Mouse (Mus musculus) CH12.LX (cell line): ENCODE data around the gene Kcnk6. TPM values are rescaled to one million over a fixed set of nuclear protein-coding genes. Genes with fewer than 3 reads are reported as not detected.

ENCODE experiments used
- DNase-seq: peaks from one replicate; pipeline ENCODE4 v3.0.0-alpha.2; 2013; ENCODE audit errors: extremely low read depth
- H3K27ac ChIP-seq: 2 replicates; pipeline ENCODE4 v1.5.1; 2012; ENCODE audit warnings: low read depth, mild to moderate bottlenecking, control low read depth, moderate library complexity; ENCODE audit not compliant: insufficient read depth
- H3K27me3 ChIP-seq: replicated peaks from 2 replicates; pipeline ENCODE3; 2012; ENCODE audit warnings: inconsistent platforms
- H3K36me3 ChIP-seq, 2 experiments: replicated peaks in 1 of 2; 2 replicates each; pipeline versions ENCODE3 to v1.6.1; 2012; ENCODE audit warnings: inconsistent platforms in 1 of 2, low read length in 1 of 2, mild to moderate bottlenecking in 1 of 2, mixed read lengths in 1 of 2, moderate library complexity in 1 of 2; ENCODE audit not compliant: control insufficient read depth in 1 of 2, insufficient read depth in 1 of 2
- H3K4me1 ChIP-seq, 2 experiments: 2 replicates each; pipeline ENCODE4 v1.6.1; 2012; ENCODE audit warnings: inconsistent platforms in 1 of 2, moderate library complexity in 1 of 2; ENCODE audit not compliant: insufficient read depth in 2 of 2, control insufficient read depth in 1 of 2
- H3K4me2 ChIP-seq: 2 replicates; pipeline ENCODE4 v1.6.1; 2012; ENCODE audit warnings: low read depth, mild to moderate bottlenecking, control low read depth; ENCODE audit not compliant: poor library complexity, insufficient read depth, severe bottlenecking
- H3K4me3 ChIP-seq, 3 experiments: fragments of 150-350 bp in 1 of 3; sonication (generic) in 1 of 3; replicated peaks in 1 of 3; 2 replicates each; pipeline versions ENCODE3 to v1.5.1; 2011 to 2012; ENCODE audit warnings: low read depth in 2 of 3, low read length in 2 of 3, mild to moderate bottlenecking in 2 of 3, moderate library complexity in 2 of 3, control low read depth in 1 of 3, improper control_type of control experiment in 1 of 3, inconsistent platforms in 1 of 3, mixed read lengths in 1 of 3; ENCODE audit not compliant: poor library complexity in 1 of 3
- H3K79me2 ChIP-seq: replicated peaks from 2 replicates; pipeline ENCODE4 v1.6.1; 2012; ENCODE audit warnings: mild to moderate bottlenecking, moderate library complexity; ENCODE audit not compliant: control insufficient read depth, poor library complexity, insufficient read depth, severe bottlenecking; ENCODE audit errors: extremely low read depth
- H3K9ac ChIP-seq: 2 replicates; pipeline ENCODE4 v1.6.1; 2012; ENCODE audit warnings: low read depth, mild to moderate bottlenecking, control low read depth, moderate library complexity; ENCODE audit not compliant: insufficient read depth
- H3K9me3 ChIP-seq: replicated peaks from 2 replicates; pipeline ENCODE3; 2012; ENCODE audit warnings: low read length, inconsistent platforms, mixed read lengths
- CHD1 ChIP-seq: IDR thresholded peaks from 2 replicates; pipeline ENCODE4 v1.6.1; 2012; ENCODE audit warnings: low read depth, low read length, improper control_type of control experiment, inconsistent platforms
- CHD2 ChIP-seq: IDR thresholded peaks from 2 replicates; pipeline ENCODE4 v1.6.1; 2011; ENCODE audit warnings: low read length, improper control_type of control experiment
- EP300 ChIP-seq: IDR thresholded peaks from 2 replicates; pipeline ENCODE4 v1.6.1; 2011; ENCODE audit warnings: low read length, improper control_type of control experiment
- HCFC1 ChIP-seq: IDR thresholded peaks from 2 replicates; pipeline ENCODE4 v1.6.1; 2012; ENCODE audit warnings: low read depth, mild to moderate bottlenecking, inconsistent platforms, low read length, improper control_type of control experiment
- KAT2A ChIP-seq: IDR thresholded peaks from 2 replicates; pipeline ENCODE4 v1.6.1; 2012; ENCODE audit warnings: low read length, improper control_type of control experiment, inconsistent platforms; ENCODE audit not compliant: insufficient replicate concordance
- NRF1 ChIP-seq: IDR thresholded peaks from 2 replicates; pipeline ENCODE4 v1.6.1; 2014; ENCODE audit warnings: low read depth, mild to moderate bottlenecking, inconsistent platforms, low read length, improper control_type of control experiment, moderate library complexity
- PAX5 ChIP-seq: IDR thresholded peaks from 2 replicates; pipeline ENCODE4 v1.6.1; 2012; ENCODE audit warnings: low read length, inconsistent platforms, mixed read lengths
- POLR2AphosphoS2 ChIP-seq: IDR thresholded peaks from 2 replicates; pipeline ENCODE4 v1.6.1; 2011; ENCODE audit warnings: low read depth, low read length, improper control_type of control experiment
- RAD21 ChIP-seq: IDR thresholded peaks from 2 replicates; pipeline ENCODE4 v1.6.1; 2011; ENCODE audit warnings: low read depth, mild to moderate bottlenecking, low read length, improper control_type of control experiment, moderate library complexity
- SIN3A ChIP-seq: IDR thresholded peaks from 2 replicates; pipeline ENCODE4 v1.6.1; 2012; ENCODE audit warnings: low read length, improper control_type of control experiment, inconsistent platforms
- TBP ChIP-seq: conservative IDR thresholded peaks from 2 replicates; pipeline ENCODE4 v1.6.1; 2011; ENCODE audit warnings: low read depth, low read length, improper control_type of control experiment
- TCF12 ChIP-seq: IDR thresholded peaks from 2 replicates; pipeline ENCODE4 v1.6.1; 2014; ENCODE audit warnings: low read depth, mild to moderate bottlenecking, inconsistent platforms, low read length, improper control_type of control experiment
- dilution Hi-C: fragments of 300-500 bp; cut with MboI; formaldehyde crosslinking; loops from 2 replicates; pipeline ENCODE4 v1.14.3; 2020; ENCODE audit warnings: low sequenced_read_pairs; ENCODE audit not compliant: extremely low pct_unique_long_range_greater_than_20kb, extremely low pct_ligation_motif_present
- in situ Hi-C: fragments of 300-500 bp; cut with MboI; formaldehyde crosslinking; loops from 3 replicates; pipeline ENCODE4 v1.14.3; 2019; ENCODE audit warnings: low sequenced_read_pairs, low pct_ligation_motif_present, low pct_unique_long_range_greater_than_20kb, mixed read lengths
- polyA plus RNA-seq: library from polyadenylated mRNA; unstranded; fragments of >175 nt; gene quantifications from 2 replicates; pipeline ENCODE4 v1.2.1, GENCODE M21; 2012; ENCODE audit warnings: low read depth; ENCODE audit not compliant: insufficient read length
- total RNA-seq, 2 experiments: library from RNA; depleted of rRNA; stranded (reverse); fragments of 300-350 nt in 1 of 2; fragments of >200 nt in 1 of 2; gene quantifications; 2 replicates each; pipeline ENCODE4 v1.2.3; 2012 to 2014

Kcnk6 gene
- total and polyA plus RNA-seq, 3 experiments, result 1.9 to 4.0 (median 2.2) TPM

DNA sequence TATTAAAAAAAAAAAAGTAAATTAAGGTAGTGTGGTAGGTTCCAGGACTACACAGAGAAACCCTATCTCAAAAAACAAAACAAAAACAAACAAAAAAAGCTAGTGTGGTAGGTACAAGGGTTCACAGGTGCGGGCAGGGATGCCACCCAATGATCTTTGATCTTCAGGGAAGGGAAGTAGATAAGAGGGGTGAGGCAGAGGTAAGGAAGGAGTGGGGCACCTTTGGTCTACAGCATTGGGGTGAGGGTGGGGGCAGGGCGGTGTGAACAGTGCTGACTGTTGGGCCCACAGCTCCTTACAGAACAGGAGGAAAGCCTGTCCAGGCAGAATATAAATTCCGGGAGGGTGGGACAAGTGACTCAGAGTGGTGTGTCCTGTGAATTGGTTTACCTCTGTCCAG is 18.9 kb upstream of the Kcnk6 start:
- DNase-seq, result no peak
- Histone ChIP-seq H3K27me3 (no peaks in the 10 kb centered on the region), H3K79me2 (no peaks in the 10 kb centered on the region), H3K4me1 (peaks cover 0 to 3% of the 10 kb centered on the region in 2 experiments; a peak in 1 of 4 replicates), H3K36me3 (peaks cover 13 to 28% of the 10 kb centered on the region in 2 experiments), H3K4me3 (no peak overlapping the region), H3K9me3 (no peaks in the 10 kb centered on the region), H3K9ac (no peak overlapping the region), H3K27ac (no peak overlapping the region), H3K4me2 (no peak overlapping the region)
- in situ Hi-C loops (no loop called here), dilution Hi-C loops (no loop called here)
- no peak for TF ChIP-seq PAX5
- no peak for TF ChIP-seq NRF1

DNA sequence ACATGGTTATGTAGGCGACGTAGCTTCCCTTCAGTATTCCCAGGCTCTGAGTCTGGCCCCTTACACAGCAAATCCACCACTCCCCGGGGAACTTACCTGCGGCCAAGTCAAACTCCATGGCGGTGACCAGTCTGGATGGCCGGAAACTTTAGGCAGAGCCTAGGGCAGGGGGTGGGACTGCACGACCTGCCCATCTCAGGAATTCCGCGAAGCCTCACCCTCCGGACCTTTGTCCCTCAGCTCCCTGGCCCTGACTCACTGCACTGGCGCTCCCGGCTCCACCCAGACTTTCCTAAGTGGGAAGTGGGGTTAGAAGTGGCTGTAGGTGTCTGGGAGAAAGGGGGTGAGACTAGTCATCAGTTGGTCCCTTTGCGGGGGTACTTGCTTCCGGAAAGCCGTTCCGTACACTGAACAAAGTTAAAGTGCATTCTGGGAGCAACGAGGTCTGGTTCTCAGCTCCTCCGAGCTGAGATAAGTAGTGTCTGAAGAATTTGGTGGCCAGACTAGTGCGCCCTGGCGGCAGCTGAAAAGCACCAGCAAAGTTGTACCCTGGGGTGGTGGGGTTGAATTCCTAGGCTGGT is 16.0 kb upstream of the Kcnk6 start, which contains the start of gene 2200002D01Rik:
Gene 2200002D01Rik, minus strand, starts transcription at position 206 of the 581 bp plus-strand sequence.
- Histone ChIP-seq H3K9ac (no peak within 1 kb of the TSS), H3K9me3 (no peaks in the 10 kb centered on the region), H3K27ac (no peak within 1 kb of the TSS), H3K36me3 (peaks cover 29 to 57% of the 10 kb centered on the region in 2 experiments), H3K27me3 (no peaks in the 10 kb centered on the region), H3K4me2 (no peak within 1 kb of the TSS), H3K4me1 (no peaks in the 10 kb centered on the region), H3K79me2 (no peaks in the 10 kb centered on the region), H3K4me3 (no peak within 1 kb of the TSS)
- dilution Hi-C loops, result no loop called here
- TF ChIP-seq CHD1, result no peak
- no peak for TF ChIP-seq POLR2AphosphoS2
- TF ChIP-seq CHD2, result no peak
- no peak for TF ChIP-seq HCFC1
- no peak for TF ChIP-seq TCF12
- TF ChIP-seq EP300, result no peak
- no peak for DNase-seq
- in situ Hi-C loops, result loop anchor here (5.0 kb wide), 1 partner anchor 36 kb away; the partner anchor contains the start of gene Catsperg1

DNA sequence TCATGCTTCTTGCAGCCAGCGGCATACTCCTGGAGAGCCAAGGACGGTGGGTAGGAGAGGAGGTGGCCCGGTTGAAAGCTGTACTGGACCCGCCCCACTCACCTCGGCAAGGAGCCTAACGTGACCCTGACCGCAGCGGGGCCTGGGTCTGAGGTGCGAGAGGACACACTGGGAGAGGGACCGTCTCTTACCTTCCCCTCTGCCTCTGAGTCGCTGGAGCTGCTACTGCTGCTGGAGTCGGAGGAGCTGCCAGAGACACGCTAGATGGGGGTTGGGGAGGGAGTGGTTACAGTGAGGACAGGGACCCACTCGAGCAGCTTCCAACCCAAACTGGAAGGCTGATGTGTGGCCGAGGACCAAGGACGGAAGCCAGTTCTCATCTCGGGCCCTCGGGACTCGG is 15.4 kb upstream of the Kcnk6 start:
- dilution Hi-C loops, result no loop called here
- TF ChIP-seq HCFC1, result no peak
- no peak for TF ChIP-seq CHD2
- TF ChIP-seq CHD1, result no peak
- no peak for TF ChIP-seq TBP
- no peak for TF ChIP-seq KAT2A
- TF ChIP-seq SIN3A, result no peak
- no peak for TF ChIP-seq RAD21
- TF ChIP-seq, all 38 proteins: peak for 0
- Histone ChIP-seq H3K36me3 (peaks cover 29 to 58% of the 10 kb centered on the region in 2 experiments), H3K4me2 (no peak overlapping the region), H3K4me3 (no peak overlapping the region), H3K79me2 (no peaks in the 10 kb centered on the region), H3K9me3 (no peaks in the 10 kb centered on the region), H3K27me3 (no peaks in the 10 kb centered on the region), H3K9ac (no peak overlapping the region), H3K4me1 (peaks cover 0 to 2% of the 10 kb centered on the region in 2 experiments; a peak in 1 of 4 replicates), H3K27ac (no peak overlapping the region)
- in situ Hi-C loops, result loop anchor here (5.0 kb wide), 1 partner anchor 35 kb away; the partner anchor contains the start of gene Catsperg1
- DNase-seq, result no peak
